Mouse (Mus musculus): ENCODE measurements around the gene Mtmr12. TPM values are rescaled to one million over a fixed set of nuclear protein-coding genes. Genes with fewer than 3 reads are reported as not detected.

The Mtmr12 gene
- polyA plus RNA-seq, 1 experiment, result 49.2 TPM

- Histone ChIP-seq H3K4me1 (replicated peaks; ENCODE audit: control insufficient read depth, insufficient read depth, low read length) (peaks cover 58% of the 10 kb centered on the region), H3K27me3 (ENCODE audit: control insufficient read depth, insufficient read depth, low read length) (no peaks in the 10 kb centered on the region), H3K27ac (ENCODE audit: control insufficient read depth, insufficient read depth, low read length) (no peak overlapping the region), H3K36me3 (ENCODE audit: control insufficient read depth, insufficient read depth, low read length) (no peaks in the 10 kb centered on the region), H3K4me3 (ENCODE audit: control insufficient read depth, insufficient read depth, low read length) (no peak overlapping the region)
- no peak for DNase-seq
- TF ChIP-seq POLR2A (IDR thresholded peaks at IDR 0.05; ENCODE audit: control insufficient read depth, extremely low read depth, insufficient read depth, low read length, poor library complexity), result no peak
- TF ChIP-seq CTCF (IDR thresholded peaks at IDR 0.05; ENCODE audit: borderline replicate concordance, control insufficient read depth, extremely low read depth, insufficient read depth, low read length, poor library complexity), result no peak
- 73% methylated on average over 5 of the region's 5 CpGs for WGBS
These were observed 13.0 kb downstream of the Mtmr12 start for GRCm38 (mm10) chr15:12217849-12218248.

GRCm38 (mm10) chr15:12218583-12219382 lies 14.0 kb downstream of the Mtmr12 start:
- no peaks in the 10 kb centered on the region for H3K27me3 ChIP-seq (ENCODE audit: control insufficient read depth, insufficient read depth, low read length)
- H3K4me3 ChIP-seq (ENCODE audit: control insufficient read depth, insufficient read depth, low read length), result no peak overlapping the region
- DNase-seq, result no peak
- no peaks in the 10 kb centered on the region for H3K36me3 ChIP-seq (ENCODE audit: control insufficient read depth, insufficient read depth, low read length)
- WGBS, result 94% methylated on average over 11 of the region's 11 CpGs
- TF ChIP-seq CTCF (IDR thresholded peaks at IDR 0.05; ENCODE audit: borderline replicate concordance, control insufficient read depth, extremely low read depth, insufficient read depth, low read length, poor library complexity), result no peak
- no peak for TF ChIP-seq POLR2A (IDR thresholded peaks at IDR 0.05; ENCODE audit: control insufficient read depth, extremely low read depth, insufficient read depth, low read length, poor library complexity)
- peaks cover 63% of the 10 kb centered on the region for H3K4me1 ChIP-seq (replicated peaks; ENCODE audit: control insufficient read depth, insufficient read depth, low read length)
- no peak overlapping the region for H3K27ac ChIP-seq (ENCODE audit: control insufficient read depth, insufficient read depth, low read length)

GRCm38 (mm10) chr15:12221131-12221530 lies 16.3 kb downstream of the Mtmr12 start:
- Histone ChIP-seq H3K27ac (ENCODE audit: control insufficient read depth, insufficient read depth, low read length) (peak overlapping the region; percentile 32; the same call in 1 of the 2 replicates), H3K4me3 (ENCODE audit: control insufficient read depth, insufficient read depth, low read length) (no peak overlapping the region), H3K36me3 (ENCODE audit: control insufficient read depth, insufficient read depth, low read length) (no peaks in the 10 kb centered on the region), H3K4me1 (replicated peaks; ENCODE audit: control insufficient read depth, insufficient read depth, low read length) (peaks cover 58% of the 10 kb centered on the region), H3K27me3 (ENCODE audit: control insufficient read depth, insufficient read depth, low read length) (no peaks in the 10 kb centered on the region)
- no peak for DNase-seq
- TF ChIP-seq CTCF (IDR thresholded peaks at IDR 0.05; ENCODE audit: borderline replicate concordance, control insufficient read depth, extremely low read depth, insufficient read depth, low read length, poor library complexity), result no peak
- TF ChIP-seq POLR2A (IDR thresholded peaks at IDR 0.05; ENCODE audit: control insufficient read depth, extremely low read depth, insufficient read depth, low read length, poor library complexity), result no peak
- 95% methylated on average over 13 of the region's 13 CpGs for WGBS

- WGBS, result 34% methylated on average over 8 of the region's 8 CpGs
- no peaks in the 10 kb centered on the region for H3K36me3 ChIP-seq (ENCODE audit: control insufficient read depth, insufficient read depth, low read length)
- no peak overlapping the region for H3K4me3 ChIP-seq (ENCODE audit: control insufficient read depth, insufficient read depth, low read length)
- H3K4me1 ChIP-seq (replicated peaks; ENCODE audit: control insufficient read depth, insufficient read depth, low read length), result peaks cover 52% of the 10 kb centered on the region
- no peak overlapping the region for H3K27ac ChIP-seq (ENCODE audit: control insufficient read depth, insufficient read depth, low read length)
- DNase-seq, result no peak
- no peak for TF ChIP-seq CTCF (IDR thresholded peaks at IDR 0.05; ENCODE audit: borderline replicate concordance, control insufficient read depth, extremely low read depth, insufficient read depth, low read length, poor library complexity)
- no peak for TF ChIP-seq POLR2A (IDR thresholded peaks at IDR 0.05; ENCODE audit: control insufficient read depth, extremely low read depth, insufficient read depth, low read length, poor library complexity)
- H3K27me3 ChIP-seq (ENCODE audit: control insufficient read depth, insufficient read depth, low read length), result no peaks in the 10 kb centered on the region
These were observed 17.9 kb downstream of the Mtmr12 start for GRCm38 (mm10) chr15:12222564-12223302.

- Histone ChIP-seq H3K4me3 (ENCODE audit: control insufficient read depth, insufficient read depth, low read length) (no peak overlapping the region), H3K36me3 (ENCODE audit: control insufficient read depth, insufficient read depth, low read length) (no peaks in the 10 kb centered on the region), H3K27ac (ENCODE audit: control insufficient read depth, insufficient read depth, low read length) (no peak overlapping the region), H3K27me3 (ENCODE audit: control insufficient read depth, insufficient read depth, low read length) (no peaks in the 10 kb centered on the region), H3K4me1 (replicated peaks; ENCODE audit: control insufficient read depth, insufficient read depth, low read length) (peaks cover 53% of the 10 kb centered on the region)
- 94% methylated on average over 6 of the region's 6 CpGs for WGBS
- no peak for DNase-seq
- TF ChIP-seq POLR2A (IDR thresholded peaks at IDR 0.05; ENCODE audit: control insufficient read depth, extremely low read depth, insufficient read depth, low read length, poor library complexity) (no peak), CTCF (IDR thresholded peaks at IDR 0.05; ENCODE audit: borderline replicate concordance, control insufficient read depth, extremely low read depth, insufficient read depth, low read length, poor library complexity) (no peak)
These were observed 18.6 kb downstream of the Mtmr12 start for GRCm38 (mm10) chr15:12223393-12223792.

GRCm38 (mm10) chr15:12224239-12224638 lies 19.4 kb downstream of the Mtmr12 start:
- H3K27me3 ChIP-seq (ENCODE audit: control insufficient read depth, insufficient read depth, low read length), result no peaks in the 10 kb centered on the region
- no peak for TF ChIP-seq POLR2A (IDR thresholded peaks at IDR 0.05; ENCODE audit: control insufficient read depth, extremely low read depth, insufficient read depth, low read length, poor library complexity)
- no peak for TF ChIP-seq CTCF (IDR thresholded peaks at IDR 0.05; ENCODE audit: borderline replicate concordance, control insufficient read depth, extremely low read depth, insufficient read depth, low read length, poor library complexity)
- peaks cover 59% of the 10 kb centered on the region for H3K4me1 ChIP-seq (replicated peaks; ENCODE audit: control insufficient read depth, insufficient read depth, low read length)
- no peak overlapping the region for H3K4me3 ChIP-seq (ENCODE audit: control insufficient read depth, insufficient read depth, low read length)
- no peak overlapping the region for H3K27ac ChIP-seq (ENCODE audit: control insufficient read depth, insufficient read depth, low read length)
- no peaks in the 10 kb centered on the region for H3K36me3 ChIP-seq (ENCODE audit: control insufficient read depth, insufficient read depth, low read length)
- 95% methylated on average over 2 of the region's 2 CpGs for WGBS
- DNase-seq, result no peak
